Mouse (Mus musculus): Measurements from ENCODE around the gene Gadd45g. TPM values are rescaled to one million over a fixed set of nuclear protein-coding genes. Genes with fewer than 3 reads are reported as not detected.

The Gadd45g gene
- polyA plus RNA-seq, 1 experiment from 2014 or later, result 33.0 TPM

- no peaks in the 10 kb centered on the region for H3K36me3 ChIP-seq (ENCODE audit: control insufficient read depth, insufficient read depth, low read length)
- H3K9me3 ChIP-seq (ENCODE audit: control insufficient read depth, low read length), result no peaks in the 10 kb centered on the region
- peaks cover 26% of the 10 kb centered on the region for H3K4me1 ChIP-seq (replicated peaks; ENCODE audit: control insufficient read depth, insufficient read depth, low read length)
- H3K27ac ChIP-seq (ENCODE audit: low read depth), result peak overlapping the region; percentile 79
- peak; percentile 95 for DNase-seq (ENCODE audit: low spot score)
- peak overlapping the region; percentile 95 for H3K4me2 ChIP-seq (ENCODE audit: low read length)
- peak overlapping the region; percentile 49 for H3K4me3 ChIP-seq (ENCODE audit: low read depth, low read length)
- peak; percentile 37; the same call in 1 of the 2 replicates for ATAC-seq (replicated peaks; ENCODE audit: low FRiP score, low TSS enrichment, low read depth)
- no peaks in the 10 kb centered on the region for H3K27me3 ChIP-seq (replicated peaks; ENCODE audit: control insufficient read depth, insufficient read depth, low read length)
- H3K9ac ChIP-seq (ENCODE audit: low read length), result peak overlapping the region; percentile 61
- under 1% methylated on average over 45 of the region's 45 CpGs for WGBS
These were observed 787 bp upstream of the Gadd45g start for GRCm38 (mm10) chr13:51845591-51846191.

- ATAC-seq (replicated peaks; ENCODE audit: low FRiP score, low TSS enrichment, low read depth) (0 out of 2 replicates have a peak, but pooled peaks have one; percentile 14), DNase-seq (ENCODE audit: low spot score) (peak; percentile 80)
- H3K9me3 ChIP-seq (ENCODE audit: control insufficient read depth, low read length), result no peaks in the 10 kb centered on the region
- H3K4me3 ChIP-seq (ENCODE audit: low read depth, low read length), result peak overlapping the region; percentile 49
- H3K27me3 ChIP-seq (replicated peaks; ENCODE audit: control insufficient read depth, insufficient read depth, low read length), result no peaks in the 10 kb centered on the region
- peak overlapping the region; percentile 78 for H3K27ac ChIP-seq (ENCODE audit: low read depth)
- peak overlapping the region; percentile 95 for H3K4me2 ChIP-seq (ENCODE audit: low read length)
- under 1% methylated on average over 63 of the region's 63 CpGs for WGBS
- H3K9ac ChIP-seq (ENCODE audit: low read length), result peak overlapping the region; percentile 37
- peaks cover 29% of the 10 kb centered on the region for H3K4me1 ChIP-seq (replicated peaks; ENCODE audit: control insufficient read depth, insufficient read depth, low read length)
- H3K36me3 ChIP-seq (ENCODE audit: control insufficient read depth, insufficient read depth, low read length), result no peaks in the 10 kb centered on the region
These were observed 653 bp downstream of the Gadd45g start for GRCm38 (mm10) chr13:51846868-51847793.

GRCm38 (mm10) chr13:51847979-51848480, 1.6 kb downstream of the Gadd45g start:
- H3K27me3 ChIP-seq (replicated peaks; ENCODE audit: control insufficient read depth, insufficient read depth, low read length), result no peaks in the 10 kb centered on the region
- 2% methylated on average over 31 of the region's 31 CpGs for WGBS
- ATAC-seq (replicated peaks; ENCODE audit: low FRiP score, low TSS enrichment, low read depth) (no peak), DNase-seq (ENCODE audit: low spot score) (peak; percentile 85)
- peak overlapping the region; percentile 37 for H3K9ac ChIP-seq (ENCODE audit: low read length)
- H3K9me3 ChIP-seq (ENCODE audit: control insufficient read depth, low read length), result no peaks in the 10 kb centered on the region
- peak overlapping the region; percentile 49 for H3K4me3 ChIP-seq (ENCODE audit: low read depth, low read length)
- peaks cover 31% of the 10 kb centered on the region for H3K4me1 ChIP-seq (replicated peaks; ENCODE audit: control insufficient read depth, insufficient read depth, low read length)
- H3K36me3 ChIP-seq (ENCODE audit: control insufficient read depth, insufficient read depth, low read length), result no peaks in the 10 kb centered on the region
- peak overlapping the region; percentile 78 for H3K27ac ChIP-seq (ENCODE audit: low read depth)
- peak overlapping the region; percentile 95 for H3K4me2 ChIP-seq (ENCODE audit: low read length)

- Histone ChIP-seq H3K27ac (ENCODE audit: low read depth) (peak overlapping the region; percentile 78), H3K36me3 (ENCODE audit: control insufficient read depth, insufficient read depth, low read length) (no peaks in the 10 kb centered on the region), H3K4me3 (ENCODE audit: low read depth, low read length) (peak overlapping the region; percentile 49), H3K4me2 (ENCODE audit: low read length) (peak overlapping the region; percentile 95), H3K9me3 (ENCODE audit: control insufficient read depth, low read length) (no peaks in the 10 kb centered on the region), H3K4me1 (replicated peaks; ENCODE audit: control insufficient read depth, insufficient read depth, low read length) (peaks cover 37% of the 10 kb centered on the region), H3K9ac (ENCODE audit: low read length) (peak overlapping the region; percentile 37), H3K27me3 (replicated peaks; ENCODE audit: control insufficient read depth, insufficient read depth, low read length) (no peaks in the 10 kb centered on the region)
- 2% methylated on average over 18 of the region's 20 CpGs for WGBS
- ATAC-seq (replicated peaks; ENCODE audit: low FRiP score, low TSS enrichment, low read depth) (peak; percentile 11; the same call in 1 of the 2 replicates), DNase-seq (ENCODE audit: low spot score) (peak; percentile 82)
These were observed 2.2 kb downstream of the Gadd45g start for GRCm38 (mm10) chr13:51848481-51849240.

GRCm38 (mm10) chr13:51849241-51850033, 3.0 kb downstream of the Gadd45g start:
- H3K4me1 ChIP-seq (replicated peaks; ENCODE audit: control insufficient read depth, insufficient read depth, low read length), result peaks cover 40% of the 10 kb centered on the region
- 6% methylated on average over 24 of the region's 25 CpGs for WGBS
- no peaks in the 10 kb centered on the region for H3K36me3 ChIP-seq (ENCODE audit: control insufficient read depth, insufficient read depth, low read length)
- peak; percentile 78 for DNase-seq (ENCODE audit: low spot score)
- peak overlapping the region; percentile 49 for H3K4me3 ChIP-seq (ENCODE audit: low read depth, low read length)
- ATAC-seq (replicated peaks; ENCODE audit: low FRiP score, low TSS enrichment, low read depth), result no peak
- H3K9me3 ChIP-seq (ENCODE audit: control insufficient read depth, low read length), result no peaks in the 10 kb centered on the region
- no peaks in the 10 kb centered on the region for H3K27me3 ChIP-seq (replicated peaks; ENCODE audit: control insufficient read depth, insufficient read depth, low read length)
- H3K27ac ChIP-seq (ENCODE audit: low read depth), result peak overlapping the region; percentile 78
- H3K9ac ChIP-seq (ENCODE audit: low read length), result no peak overlapping the region
- H3K4me2 ChIP-seq (ENCODE audit: low read length), result peak overlapping the region; percentile 95

GRCm38 (mm10) chr13:51850565-51850964, 4.1 kb downstream of the Gadd45g start:
- Histone ChIP-seq H3K36me3 (ENCODE audit: control insufficient read depth, insufficient read depth, low read length) (no peaks in the 10 kb centered on the region), H3K4me3 (ENCODE audit: low read depth, low read length) (no peak overlapping the region), H3K4me1 (replicated peaks; ENCODE audit: control insufficient read depth, insufficient read depth, low read length) (peaks cover 40% of the 10 kb centered on the region), H3K9ac (ENCODE audit: low read length) (no peak overlapping the region), H3K4me2 (ENCODE audit: low read length) (no peak overlapping the region), H3K9me3 (ENCODE audit: control insufficient read depth, low read length) (no peaks in the 10 kb centered on the region), H3K27me3 (replicated peaks; ENCODE audit: control insufficient read depth, insufficient read depth, low read length) (no peaks in the 10 kb centered on the region), H3K27ac (ENCODE audit: low read depth) (no peak overlapping the region)
- 87% methylated on average over 1 of the region's 1 CpGs for WGBS
- ATAC-seq (replicated peaks; ENCODE audit: low FRiP score, low TSS enrichment, low read depth) (no peak), DNase-seq (ENCODE audit: low spot score) (no peak)

- DNase-seq (ENCODE audit: low spot score) (no peak), ATAC-seq (replicated peaks; ENCODE audit: low FRiP score, low TSS enrichment, low read depth) (no peak)
- WGBS, result 22% methylated on average over 7 of the region's 7 CpGs
- Histone ChIP-seq H3K4me3 (ENCODE audit: low read depth, low read length) (no peak overlapping the region), H3K4me1 (replicated peaks; ENCODE audit: control insufficient read depth, insufficient read depth, low read length) (peaks cover 46% of the 10 kb centered on the region), H3K4me2 (ENCODE audit: low read length) (no peak overlapping the region; the same call in 1 of the 2 replicates), H3K27ac (ENCODE audit: low read depth) (no peak overlapping the region), H3K9ac (ENCODE audit: low read length) (no peak overlapping the region), H3K27me3 (replicated peaks; ENCODE audit: control insufficient read depth, insufficient read depth, low read length) (no peaks in the 10 kb centered on the region), H3K36me3 (ENCODE audit: control insufficient read depth, insufficient read depth, low read length) (no peaks in the 10 kb centered on the region), H3K9me3 (ENCODE audit: control insufficient read depth, low read length) (no peaks in the 10 kb centered on the region)
These were observed 6.2 kb downstream of the Gadd45g start for GRCm38 (mm10) chr13:51852560-51853190.

Data from intestine, embryonic 14.5 days (tissue).